Mouse (Mus musculus): ENCODE results near the gene 4921501E09Rik.

GRCm38 (mm10) chr17:33058791-33059190 lies 9.1 kb downstream of the 4921501E09Rik start:
- TF ChIP-seq CTCF (IDR thresholded peaks at IDR 0.05; ENCODE audit: low read depth, low read length) (no peak), GATA1 (IDR thresholded peaks at IDR 0.05; ENCODE audit: borderline replicate concordance, low read length) (no peak), TAL1 (conservative IDR thresholded peaks at IDR 0.05; ENCODE audit: low read depth, low read length) (no peak), POLR2AphosphoS5 (IDR thresholded peaks at IDR 0.05; ENCODE audit: insufficient replicate concordance, low read depth, low read length) (no peak)

Data from G1E (cell line).